Mouse (Mus musculus): ENCODE results near the gene C2cd2l. TPM values are rescaled to one million over a fixed set of nuclear protein-coding genes. Genes with fewer than 3 reads are reported as not detected.
"Not testable (repeated sequence)": the region's sequence is repeated elsewhere in the genome, so short reads cannot be mapped to it uniquely, and the experiment has no call there.

C2cd2l gene
- 10 to 100 TPM; 13.7 to 19.6 TPM for total RNA-seq (2021)
- long read RNA-seq, experiment 1, full-length matches to known transcripts = 3 of 9 reads
- long read RNA-seq, experiment 1, partial matches to known transcripts = 3 of 9 reads
- long read RNA-seq, experiment 1, other reads (novel, unspliced or antisense) = 3 of 9 reads
- long read RNA-seq, experiment 2, full-length matches to known transcripts = 2 of 5 reads
- long read RNA-seq, experiment 2, partial matches to known transcripts = 2 of 5 reads
- long read RNA-seq, experiment 2, other reads (novel, unspliced or antisense) = 1 of 5 reads

DNA sequence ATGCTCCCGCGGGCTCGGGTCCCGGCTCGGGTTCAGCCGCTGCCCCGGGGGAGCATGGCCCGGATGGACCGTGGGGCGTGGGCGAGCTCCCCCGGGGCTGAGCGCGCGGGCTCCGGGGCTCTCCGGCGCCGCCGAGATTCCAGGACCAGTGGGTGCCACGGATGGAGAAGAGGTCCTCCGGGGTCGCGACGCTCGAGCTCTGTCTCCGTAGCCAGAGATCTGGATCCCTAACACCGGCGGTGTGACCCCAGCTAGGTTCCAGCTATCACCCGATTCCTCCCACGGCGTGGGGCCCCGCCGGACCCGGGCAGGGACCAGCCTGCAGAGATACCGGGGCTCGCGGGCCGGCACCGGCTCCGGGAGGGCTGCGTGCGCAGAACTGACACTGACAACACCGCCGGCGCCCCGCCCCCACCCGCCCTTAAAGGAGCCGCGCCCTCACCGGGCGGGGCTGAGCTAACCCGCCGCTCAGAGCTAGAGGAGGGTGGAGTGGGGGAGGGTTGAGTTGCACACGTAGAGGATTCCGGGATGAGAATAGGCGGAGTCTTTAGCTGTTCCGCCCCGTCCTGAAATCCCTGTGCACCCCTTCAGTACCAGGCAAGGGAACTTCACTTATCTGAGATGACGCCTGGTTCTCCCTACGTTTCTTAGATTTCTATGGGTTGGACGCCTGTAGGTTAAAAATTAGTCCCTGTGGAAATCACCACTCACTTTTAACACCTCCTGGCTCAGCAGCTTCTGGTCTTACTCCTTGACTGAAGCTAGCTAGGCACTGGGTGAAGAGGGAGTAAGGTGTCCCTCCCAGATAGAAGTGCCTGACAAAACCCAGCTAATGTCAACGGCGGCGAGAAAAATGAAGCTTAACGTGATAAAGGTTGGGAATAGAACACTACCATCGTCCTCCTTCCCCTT, at the start of gene C2cd2l:
C2cd2l (minus strand) TSS at position 399 of the 912 bp plus-strand sequence.
- DNase-seq = peak; percentile 88 to 96

DNA sequence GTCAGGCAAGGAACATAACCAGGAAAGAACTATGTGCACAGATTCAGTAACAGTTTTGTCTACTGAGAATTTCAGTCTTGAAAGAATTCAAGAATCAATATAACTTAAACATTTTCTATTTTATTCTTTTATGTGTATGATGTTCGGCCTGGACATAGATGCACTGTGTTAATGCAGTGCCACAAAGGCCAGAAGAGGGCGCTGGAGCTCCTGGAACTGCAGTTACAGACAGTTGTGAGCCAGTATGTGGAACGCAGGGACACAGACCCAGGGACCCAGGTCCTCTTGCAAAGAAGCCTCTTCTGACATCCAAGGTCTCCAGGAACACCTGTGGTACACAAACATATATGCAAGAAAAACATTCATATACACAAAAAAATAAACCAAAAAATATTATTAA, 44.4 kb upstream of the C2cd2l start:
- no peak for DNase-seq

DNA sequence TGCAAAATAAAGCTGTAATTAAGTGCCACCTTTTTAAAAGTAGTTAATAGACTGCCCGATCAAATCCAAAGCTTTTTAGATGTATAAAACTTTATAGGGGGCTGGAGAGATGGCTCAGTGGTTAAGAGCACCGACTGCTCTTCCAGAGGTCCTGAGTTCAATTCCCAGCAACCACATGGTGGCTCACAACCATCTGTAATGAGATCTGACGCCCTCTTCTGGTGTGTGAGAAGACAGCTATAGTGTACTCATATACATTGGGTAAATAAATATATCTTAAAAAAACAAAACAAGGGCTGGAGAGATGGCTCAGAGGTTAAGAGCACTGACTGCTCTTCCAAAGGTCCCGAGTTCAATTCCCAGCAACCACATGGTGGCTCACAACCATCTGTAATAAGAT, 41.8 kb upstream of the C2cd2l start:
- DNase-seq = not testable (repeated sequence)

DNA sequence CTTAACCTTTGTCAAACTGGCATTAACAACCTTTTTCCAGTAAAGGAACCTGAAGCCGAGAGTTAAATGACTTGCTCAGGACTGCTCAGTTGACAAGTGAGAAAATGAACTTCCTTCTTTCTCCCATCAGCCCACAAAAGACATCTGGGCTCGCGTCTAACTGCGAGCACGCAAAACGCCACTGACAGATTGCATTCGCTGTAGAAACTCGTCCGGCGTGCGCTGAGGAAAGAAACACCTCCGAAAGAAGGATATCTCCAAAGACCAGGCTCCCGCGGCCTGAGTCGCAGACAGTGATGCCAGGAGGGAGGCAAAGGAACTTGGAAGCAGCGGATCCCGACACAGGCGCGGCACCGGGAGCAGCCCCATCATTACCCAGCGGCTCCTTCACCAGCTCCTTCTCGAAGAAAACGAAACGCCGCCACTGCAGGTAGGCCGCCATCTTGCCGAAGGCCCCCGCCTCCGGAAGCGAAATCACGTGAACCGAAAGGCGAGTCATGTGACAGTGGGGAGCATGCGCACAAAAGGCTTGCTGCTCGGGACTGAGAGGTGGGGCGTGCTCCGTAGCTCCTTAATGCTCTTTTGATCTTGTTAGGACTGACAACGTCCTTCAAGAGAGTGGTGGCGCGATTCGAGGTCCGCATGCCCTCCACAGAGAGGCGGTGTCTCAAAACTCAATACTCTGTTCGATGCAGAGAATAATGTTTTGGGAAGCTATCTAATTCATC, 41.3 kb upstream of the C2cd2l start, which contains the start of gene Vps11:
Vps11 (minus strand) TSS at position 481 of the 728 bp plus-strand sequence.
- peak; percentile 95 to 96 for DNase-seq

DNA sequence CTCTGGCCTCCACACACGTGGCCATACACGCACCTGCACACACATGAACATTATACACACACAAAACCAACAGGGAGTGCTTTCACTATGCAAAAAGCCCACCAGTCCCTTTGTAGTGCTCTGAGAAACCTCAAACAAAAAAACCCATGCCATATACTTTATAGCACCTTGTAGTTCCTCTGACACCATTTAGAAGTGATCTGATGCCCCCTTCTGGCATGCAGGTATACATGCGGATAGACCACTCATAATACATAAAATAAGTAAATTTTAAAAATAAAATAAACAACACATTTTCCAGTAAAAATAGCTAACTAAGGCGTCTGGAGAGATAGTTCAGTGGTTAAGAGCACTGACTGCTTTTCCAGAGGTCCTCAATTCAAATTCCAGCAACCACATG, 37.1 kb upstream of the C2cd2l start:
- no peak for DNase-seq

DNA sequence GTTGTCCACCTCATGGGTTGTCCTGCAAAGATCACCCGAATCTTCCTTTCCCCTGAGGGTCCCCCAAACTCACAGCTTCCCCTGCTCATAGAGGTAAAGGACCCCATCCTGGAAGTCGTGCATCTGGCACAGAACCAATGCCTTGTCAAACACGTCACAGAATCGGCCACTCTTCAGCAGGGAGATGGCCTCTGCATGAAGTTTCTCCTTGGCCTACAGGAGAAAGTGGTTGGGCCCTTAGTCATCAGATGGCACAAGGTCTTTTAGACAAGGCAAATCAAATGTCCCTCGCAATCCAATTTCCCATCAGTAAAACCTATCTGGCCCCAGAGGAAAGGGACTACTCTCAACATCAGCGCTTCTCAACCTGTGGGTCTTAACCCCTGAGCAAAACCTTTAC, 33.1 kb upstream of the C2cd2l start:
- DNase-seq = no peak

DNA sequence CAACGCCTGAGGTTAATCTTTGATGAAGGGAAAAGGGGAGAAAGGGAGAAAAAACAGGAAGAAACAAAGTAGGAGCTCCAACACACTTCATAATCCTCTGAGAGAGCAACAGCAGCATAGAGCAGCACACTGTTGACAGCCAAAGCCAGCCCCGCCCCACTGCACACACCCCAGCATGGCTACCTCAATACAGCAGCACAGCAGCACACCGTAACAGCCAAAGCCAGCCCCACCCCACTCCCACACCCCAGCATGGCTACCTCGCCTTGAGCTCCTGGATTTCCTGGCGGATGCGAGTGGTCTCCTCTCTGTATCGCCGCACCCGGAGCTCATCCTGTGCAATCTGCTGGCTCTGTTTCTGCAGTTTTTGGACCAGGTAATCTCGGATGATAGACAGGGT, 32.3 kb upstream of the C2cd2l start:
- DNase-seq = no peak

DNA sequence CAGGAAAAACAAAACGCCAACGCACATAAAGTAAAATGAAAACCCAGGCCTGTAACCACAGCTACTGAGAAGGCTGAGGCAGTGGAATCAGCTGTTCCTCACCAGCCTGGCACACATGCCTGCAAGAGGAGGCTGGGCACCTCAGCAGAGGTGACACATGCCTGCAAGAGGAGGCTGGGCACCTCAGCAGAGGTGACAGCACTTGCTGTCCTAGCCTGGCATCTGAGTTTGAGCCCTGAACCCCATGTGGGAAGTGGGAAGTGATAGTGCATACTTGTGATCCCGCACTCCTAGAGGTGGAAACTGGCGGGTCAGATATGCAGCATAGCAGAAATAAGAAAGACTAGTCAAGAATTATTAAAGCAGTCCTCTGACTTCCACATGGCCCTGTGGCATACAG, 31.3 kb upstream of the C2cd2l start:
- DNase-seq = no peak

DNA sequence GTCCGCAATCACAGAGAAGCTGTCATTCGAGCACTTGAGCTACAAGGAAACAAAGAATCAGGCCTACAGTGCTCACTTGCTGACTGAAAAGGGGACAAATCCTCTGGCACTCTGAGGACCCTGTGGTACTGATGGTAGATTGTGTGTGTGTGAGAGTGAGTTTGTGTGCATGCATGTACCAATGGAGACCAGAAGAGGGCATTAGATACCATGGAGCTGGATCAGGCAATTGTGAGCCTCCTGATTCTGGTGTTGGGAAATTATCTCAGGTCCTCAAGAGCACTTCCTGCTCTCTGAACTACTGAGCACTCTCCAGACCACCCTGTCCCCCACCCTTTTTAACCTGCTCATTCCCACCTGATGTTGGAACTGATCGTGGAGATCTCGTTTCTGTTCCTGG, 28.5 kb upstream of the C2cd2l start:
- DNase-seq = no peak

DNA sequence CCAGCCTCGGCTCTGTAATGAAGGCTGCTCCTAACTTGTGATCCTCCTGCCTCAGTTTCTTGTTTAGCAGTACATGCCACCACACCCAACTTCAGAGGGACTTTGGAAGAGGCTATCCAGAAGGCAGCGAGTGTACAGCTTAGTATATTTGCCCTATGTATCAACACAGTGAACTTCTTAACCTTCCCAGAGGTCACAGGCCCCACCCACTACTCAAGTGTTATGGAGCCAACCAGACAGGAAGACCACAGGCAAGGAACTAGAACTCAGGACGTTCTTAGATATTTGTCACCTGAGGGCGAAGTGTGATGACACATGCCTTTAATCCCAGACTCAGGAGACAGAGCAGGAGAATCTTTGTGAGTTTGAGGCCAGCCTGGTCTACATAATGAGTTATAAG, 27.5 kb upstream of the C2cd2l start:
- DNase-seq = no peak

DNA sequence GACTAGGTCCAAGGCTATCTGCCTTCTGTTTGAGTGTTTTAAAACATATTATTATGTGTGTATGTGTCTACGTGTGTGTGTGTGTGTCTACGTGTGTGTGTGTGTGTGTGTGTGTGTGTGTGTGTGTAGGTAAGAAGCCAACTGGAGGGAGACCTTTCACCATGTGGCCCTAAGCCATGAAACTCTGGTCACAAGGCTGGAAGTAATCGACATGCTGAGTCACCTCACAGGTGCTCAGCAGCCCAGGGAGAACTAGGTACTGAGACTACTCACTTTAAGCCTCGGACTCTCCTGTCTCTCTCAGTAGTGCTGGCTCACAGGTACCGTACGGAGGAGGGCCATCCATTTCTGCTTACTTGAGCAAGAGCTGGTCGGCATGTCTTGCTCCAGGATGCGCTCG, 27.1 kb upstream of the C2cd2l start:
- no peak for DNase-seq

DNA sequence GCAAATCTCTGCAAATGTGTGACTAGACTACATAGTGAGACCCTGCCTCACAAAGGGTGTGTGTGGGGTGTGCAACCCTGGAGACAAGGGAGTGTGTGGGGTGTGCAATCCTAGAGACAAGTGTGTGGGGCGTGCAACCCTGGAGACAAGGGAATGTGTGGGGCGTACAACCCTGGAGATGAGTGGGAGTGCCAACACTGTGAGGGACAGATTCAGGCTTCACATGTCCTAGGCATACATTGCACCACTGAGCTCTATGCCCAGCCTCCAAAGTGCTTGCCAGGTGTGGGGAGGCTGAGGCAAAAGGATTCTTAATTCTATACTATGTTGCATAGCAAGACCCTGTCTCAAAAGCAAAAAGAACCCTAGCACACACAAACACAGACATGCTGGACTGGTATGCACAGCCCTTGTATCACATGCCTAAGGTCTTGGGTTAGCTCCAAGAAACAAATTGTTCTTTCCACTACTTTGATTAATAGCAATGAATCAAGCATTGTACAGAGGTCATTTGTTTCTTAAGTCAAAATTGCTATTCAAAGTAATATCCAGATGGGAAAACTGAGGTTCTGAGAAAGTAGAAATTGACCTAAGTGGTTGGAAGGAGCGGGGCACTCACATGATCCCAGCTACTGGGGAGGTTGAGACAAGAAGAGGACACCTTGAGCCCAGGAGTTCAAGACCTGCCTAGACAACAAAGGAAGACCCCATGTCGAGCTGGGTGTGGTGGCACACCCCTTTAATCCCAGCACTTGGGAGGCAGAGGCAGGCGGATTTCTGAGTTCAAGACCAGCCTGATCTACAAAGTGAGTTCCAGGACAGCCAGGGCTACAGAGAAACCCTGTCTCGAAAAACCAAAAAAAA, 25.7 kb upstream of the C2cd2l start:
- DNase-seq = no peak

DNA sequence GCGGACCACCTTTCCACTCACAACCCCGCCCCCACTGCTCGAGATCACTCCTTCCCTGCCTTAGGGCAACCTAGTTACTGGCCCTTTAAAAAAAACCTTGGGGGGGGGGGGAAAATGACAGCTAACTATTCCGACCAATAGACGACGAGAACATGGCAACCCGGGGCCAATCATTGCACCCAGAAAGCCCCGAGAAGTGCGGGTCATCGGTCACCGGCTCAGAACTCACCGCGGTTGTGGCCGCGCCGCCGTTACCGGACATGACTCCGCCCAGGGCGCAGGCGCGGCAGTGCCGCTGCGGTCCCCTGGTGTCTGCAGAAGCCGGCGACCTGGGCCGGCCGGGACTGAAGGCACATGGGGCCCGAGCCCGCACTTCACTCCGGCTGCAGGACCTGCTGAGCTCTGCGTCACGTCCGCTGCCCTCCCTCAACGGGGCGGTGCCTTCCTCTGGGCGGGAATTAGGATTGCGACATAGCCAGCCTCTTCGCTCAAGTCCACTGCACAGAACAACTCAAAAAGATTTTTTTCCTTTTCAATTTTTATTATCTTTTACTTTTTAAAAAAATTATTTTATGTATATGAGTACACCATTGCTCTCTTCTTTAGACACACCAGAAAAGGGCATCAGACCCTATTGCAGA, 23.8 kb upstream of the C2cd2l start, which contains the start of gene Hmbs:
Hmbs (minus strand) TSS at position 448 of the 641 bp plus-strand sequence.
- DNase-seq = peak; percentile 96 to 98

DNA sequence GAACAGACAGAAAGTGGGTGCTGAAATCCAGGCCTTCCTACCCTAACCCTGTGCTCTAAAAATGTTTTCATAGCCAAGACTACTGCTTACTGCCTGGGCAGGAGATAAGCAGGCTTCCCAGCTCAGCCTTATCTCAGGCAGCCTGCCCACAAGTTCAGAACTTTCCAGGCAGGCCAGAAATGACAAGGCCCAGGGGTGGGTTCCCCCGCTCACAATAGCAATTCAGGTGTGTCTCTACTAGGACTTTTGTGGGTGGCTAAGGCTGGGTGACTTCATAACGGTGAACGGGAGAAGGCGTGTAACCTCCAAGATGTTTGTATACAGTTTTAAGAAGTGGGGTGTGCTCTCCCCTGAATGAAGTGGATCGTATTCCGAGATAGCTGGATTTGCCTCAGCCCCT, 23.2 kb upstream of the C2cd2l start:
- DNase-seq = peak; percentile 71 to 72

DNA sequence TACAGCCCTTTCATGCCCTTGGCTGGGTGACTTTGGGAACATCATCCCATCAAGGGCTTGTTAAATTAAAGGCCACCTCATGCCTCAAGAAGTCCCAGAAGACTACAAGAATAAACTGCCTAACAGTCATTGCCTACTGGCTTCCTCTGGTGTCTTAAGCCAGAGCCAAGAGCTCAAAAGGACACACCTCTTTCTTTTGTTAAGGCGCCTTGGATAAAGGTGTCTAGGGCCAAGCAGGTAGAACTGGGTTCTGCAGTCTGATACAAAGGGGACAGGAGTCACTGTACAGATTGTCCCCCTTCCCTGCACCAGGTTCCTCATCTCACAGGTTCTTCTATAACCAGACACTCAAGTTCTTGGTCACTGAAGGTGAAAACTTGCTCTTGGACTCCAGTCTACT, 22.5 kb upstream of the C2cd2l start:
- DNase-seq = no peak

DNA sequence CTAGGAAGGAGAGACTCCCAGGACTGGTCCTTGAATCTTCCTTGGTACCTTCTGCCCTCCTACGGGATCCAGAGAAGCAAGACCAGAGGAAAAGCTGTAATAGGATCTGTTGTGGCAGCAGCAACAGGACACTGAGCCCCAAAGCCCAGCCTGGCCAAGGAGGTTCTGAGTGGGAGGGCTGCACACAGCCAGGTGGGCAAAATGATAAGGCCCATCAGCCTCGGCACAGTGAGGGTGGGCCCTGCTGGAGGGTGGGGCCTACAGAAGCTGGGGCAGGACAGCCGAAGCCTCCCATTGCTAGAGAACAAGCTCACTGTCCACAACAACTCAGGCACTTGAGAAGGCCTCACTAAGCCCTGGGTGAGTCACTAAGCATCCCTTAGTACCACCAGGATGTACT, 22.1 kb upstream of the C2cd2l start:
- DNase-seq = no peak

DNA sequence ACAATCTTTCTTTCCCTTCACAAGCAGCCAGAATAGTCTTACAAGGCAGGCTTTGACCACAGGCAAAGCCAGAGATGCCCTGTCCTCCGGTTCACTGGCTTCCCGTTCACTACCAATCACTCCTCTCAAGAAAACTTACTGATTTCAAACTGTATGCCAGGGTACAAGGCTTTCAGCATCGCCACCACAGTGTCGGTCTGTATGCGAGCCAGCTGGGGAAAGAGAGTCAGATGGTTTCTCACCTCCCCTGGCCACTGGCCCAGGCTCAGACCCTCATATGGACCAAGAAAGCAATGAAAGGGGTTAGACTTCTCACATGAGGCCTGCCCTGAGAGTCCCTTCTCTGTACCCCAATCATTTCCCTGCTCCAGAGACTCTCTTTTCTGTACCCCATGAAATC, 21.4 kb upstream of the C2cd2l start:
- DNase-seq = no peak

DNA sequence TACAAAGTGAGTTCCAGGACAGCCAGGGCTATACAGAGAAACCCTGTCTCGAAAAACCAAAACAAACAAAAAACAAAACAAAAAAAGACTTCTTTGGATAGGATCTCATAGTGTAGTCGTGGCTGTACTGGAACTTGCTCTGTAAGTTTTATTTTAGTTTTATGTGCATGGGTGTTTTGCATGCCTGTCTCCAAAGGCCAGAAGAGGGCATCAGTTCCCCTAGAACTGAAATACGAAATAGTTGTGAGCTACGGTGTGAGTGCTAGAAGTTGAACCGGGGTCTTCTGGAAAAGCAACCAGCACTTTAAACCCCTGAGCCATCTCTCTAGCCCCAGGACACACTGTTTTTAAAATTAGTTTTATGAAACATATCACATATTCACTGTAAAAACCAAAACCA, 18.5 kb upstream of the C2cd2l start:
- no peak for DNase-seq

DNA sequence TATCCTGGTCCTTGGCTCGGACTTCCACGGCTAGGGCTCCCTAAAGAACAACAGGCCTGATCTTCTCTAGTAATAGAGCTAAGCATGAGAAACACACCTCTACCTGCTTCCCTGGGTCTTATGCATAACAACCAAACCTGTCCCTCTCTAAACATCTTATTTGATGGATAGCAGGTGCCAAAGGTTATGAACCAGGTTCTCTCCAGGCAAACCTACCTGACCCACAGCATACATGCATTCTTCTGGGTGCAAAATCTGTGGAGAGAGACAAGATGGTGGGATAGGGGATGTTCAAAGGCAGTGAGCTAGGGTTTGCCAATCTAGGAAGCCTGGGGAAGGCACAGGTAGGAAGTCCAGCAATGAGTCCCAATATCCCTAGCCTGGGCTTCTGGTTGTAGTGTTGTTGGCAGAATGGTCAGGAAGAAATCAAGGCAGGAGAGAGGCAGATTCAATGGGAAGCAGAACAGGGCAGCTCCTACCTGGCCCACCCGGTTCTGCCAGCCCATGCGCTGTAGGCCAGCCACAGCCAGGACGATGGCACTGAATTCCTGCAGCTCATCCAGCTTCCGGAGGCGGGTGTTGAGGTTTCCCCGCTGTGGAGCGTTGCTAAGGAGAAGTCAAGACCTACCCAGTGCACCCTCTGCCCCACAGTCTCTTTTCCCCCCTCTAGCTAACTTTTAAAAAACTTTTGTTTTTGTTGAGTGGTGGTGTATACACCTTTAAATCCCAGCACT, 17.5 kb upstream of the C2cd2l start:
- no peak for DNase-seq

DNA sequence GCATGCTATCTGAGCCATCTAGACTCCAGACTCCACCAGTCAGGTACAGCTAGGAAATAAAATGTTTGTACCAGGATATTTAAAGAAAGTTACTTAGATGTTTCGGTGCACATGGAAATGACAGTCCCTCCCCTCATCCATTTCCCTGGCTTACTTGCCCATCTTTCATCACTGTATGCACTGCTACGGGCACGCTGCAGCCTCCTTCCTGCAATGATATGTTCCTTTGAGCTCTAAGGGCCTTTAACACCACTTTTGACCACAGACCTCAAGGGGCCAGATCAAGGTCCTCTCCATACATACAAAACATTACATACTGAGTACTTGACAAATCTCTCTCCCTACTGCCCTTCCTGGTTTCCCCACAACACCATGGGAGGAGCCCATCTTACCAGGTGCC, 16.9 kb upstream of the C2cd2l start:
- DNase-seq = no peak

Data from heart, adult 18-20 months (tissue).